Mouse (Mus musculus) CH12.LX (cell line): ENCODE data around the gene Prmt1. TPM values are rescaled to one million over a fixed set of nuclear protein-coding genes. Genes with fewer than 3 reads are reported as not detected.

Experiments
- DNase-seq: peaks from one replicate; pipeline ENCODE4 v3.0.0-alpha.2; 2013; ENCODE audit errors: extremely low read depth
- H3K27ac ChIP-seq: 2 replicates; pipeline ENCODE4 v1.5.1; 2012; ENCODE audit warnings: low read depth, mild to moderate bottlenecking, control low read depth, moderate library complexity; ENCODE audit not compliant: insufficient read depth
- H3K27me3 ChIP-seq: replicated peaks from 2 replicates; pipeline ENCODE3; 2012; ENCODE audit warnings: inconsistent platforms
- H3K36me3 ChIP-seq, 2 experiments: replicated peaks in 1 of 2; 2 replicates each; pipeline versions ENCODE3 to v1.6.1; 2012; ENCODE audit warnings: inconsistent platforms in 1 of 2, low read length in 1 of 2, mild to moderate bottlenecking in 1 of 2, mixed read lengths in 1 of 2, moderate library complexity in 1 of 2; ENCODE audit not compliant: control insufficient read depth in 1 of 2, insufficient read depth in 1 of 2
- H3K4me1 ChIP-seq, 2 experiments: 2 replicates each; pipeline ENCODE4 v1.6.1; 2012; ENCODE audit warnings: inconsistent platforms in 1 of 2, moderate library complexity in 1 of 2; ENCODE audit not compliant: insufficient read depth in 2 of 2, control insufficient read depth in 1 of 2
- H3K4me2 ChIP-seq: 2 replicates; pipeline ENCODE4 v1.6.1; 2012; ENCODE audit warnings: low read depth, mild to moderate bottlenecking, control low read depth; ENCODE audit not compliant: poor library complexity, insufficient read depth, severe bottlenecking
- H3K4me3 ChIP-seq, 3 experiments: fragments of 150-350 bp in 1 of 3; sonication (generic) in 1 of 3; replicated peaks in 1 of 3; 2 replicates each; pipeline versions ENCODE3 to v1.5.1; 2011 to 2012; ENCODE audit warnings: low read depth in 2 of 3, low read length in 2 of 3, mild to moderate bottlenecking in 2 of 3, moderate library complexity in 2 of 3, control low read depth in 1 of 3, improper control_type of control experiment in 1 of 3, inconsistent platforms in 1 of 3, mixed read lengths in 1 of 3; ENCODE audit not compliant: poor library complexity in 1 of 3
- H3K79me2 ChIP-seq: replicated peaks from 2 replicates; pipeline ENCODE4 v1.6.1; 2012; ENCODE audit warnings: mild to moderate bottlenecking, moderate library complexity; ENCODE audit not compliant: control insufficient read depth, poor library complexity, insufficient read depth, severe bottlenecking; ENCODE audit errors: extremely low read depth
- H3K9ac ChIP-seq: 2 replicates; pipeline ENCODE4 v1.6.1; 2012; ENCODE audit warnings: low read depth, mild to moderate bottlenecking, control low read depth, moderate library complexity; ENCODE audit not compliant: insufficient read depth
- H3K9me3 ChIP-seq: replicated peaks from 2 replicates; pipeline ENCODE3; 2012; ENCODE audit warnings: low read length, inconsistent platforms, mixed read lengths
- BHLHE40 ChIP-seq: IDR thresholded peaks from 2 replicates; pipeline ENCODE4 v1.6.1; 2011; ENCODE audit warnings: mild to moderate bottlenecking, low read depth, low read length, improper control_type of control experiment
- CTCF ChIP-seq, 2 experiments: IDR thresholded peaks in 1 of 2; conservative IDR thresholded peaks in 1 of 2; 2 replicates each; pipeline ENCODE4 v1.5.1; 2011 to 2012; ENCODE audit warnings: low read depth in 2 of 2, low read length in 2 of 2, improper control_type of control experiment in 1 of 2, inconsistent platforms in 1 of 2, mild to moderate bottlenecking in 1 of 2, moderate library complexity in 1 of 2
- ELF1 ChIP-seq: IDR thresholded peaks from 2 replicates; pipeline ENCODE4 v1.6.1; 2014; ENCODE audit warnings: low read depth, mild to moderate bottlenecking, inconsistent platforms, low read length, improper control_type of control experiment
- KAT2A ChIP-seq: IDR thresholded peaks from 2 replicates; pipeline ENCODE4 v1.6.1; 2012; ENCODE audit warnings: low read length, improper control_type of control experiment, inconsistent platforms; ENCODE audit not compliant: insufficient replicate concordance
- MAX ChIP-seq: IDR thresholded peaks from 2 replicates; pipeline ENCODE4 v1.6.1; 2011; ENCODE audit warnings: low read length, improper control_type of control experiment
- MXI1 ChIP-seq: IDR thresholded peaks from 2 replicates; pipeline ENCODE4 v1.6.1; 2011; ENCODE audit warnings: mild to moderate bottlenecking, low read depth, low read length, improper control_type of control experiment
- MYC ChIP-seq: IDR thresholded peaks from 2 replicates; pipeline ENCODE4 v1.6.1; 2011; ENCODE audit warnings: low read depth, mild to moderate bottlenecking, improper control_type of control experiment, low read length
- NELFE ChIP-seq: IDR thresholded peaks from 2 replicates; pipeline ENCODE4 v1.6.1; 2011; ENCODE audit warnings: low read depth, low read length, improper control_type of control experiment
- NRF1 ChIP-seq: IDR thresholded peaks from 2 replicates; pipeline ENCODE4 v1.6.1; 2014; ENCODE audit warnings: low read depth, mild to moderate bottlenecking, inconsistent platforms, low read length, improper control_type of control experiment, moderate library complexity
- POLR2A ChIP-seq: IDR thresholded peaks from 2 replicates; pipeline ENCODE4 v1.6.1; 2011; ENCODE audit warnings: low read depth, mild to moderate bottlenecking, improper control_type of control experiment, low read length
- POLR2AphosphoS2 ChIP-seq: IDR thresholded peaks from 2 replicates; pipeline ENCODE4 v1.6.1; 2011; ENCODE audit warnings: low read depth, low read length, improper control_type of control experiment
- SMC3 ChIP-seq: IDR thresholded peaks from 2 replicates; pipeline ENCODE4 v1.6.1; 2011; ENCODE audit warnings: low read depth, low read length, improper control_type of control experiment
- TCF12 ChIP-seq: IDR thresholded peaks from 2 replicates; pipeline ENCODE4 v1.6.1; 2014; ENCODE audit warnings: low read depth, mild to moderate bottlenecking, inconsistent platforms, low read length, improper control_type of control experiment
- ZC3H11A ChIP-seq: IDR thresholded peaks from 2 replicates; pipeline ENCODE4 v1.6.1; 2012; ENCODE audit warnings: low read depth, mild to moderate bottlenecking, inconsistent platforms, low read length, improper control_type of control experiment
- ZMIZ1 ChIP-seq: IDR thresholded peaks from 2 replicates; pipeline ENCODE4 v1.6.1; 2012; ENCODE audit warnings: low read depth, mild to moderate bottlenecking, inconsistent platforms, low read length, improper control_type of control experiment
- ZNF384 ChIP-seq: IDR thresholded peaks from 2 replicates; pipeline ENCODE4 v1.6.1; 2012; ENCODE audit warnings: low read depth, low read length, improper control_type of control experiment, inconsistent platforms
- dilution Hi-C: fragments of 300-500 bp; cut with MboI; formaldehyde crosslinking; loops from 2 replicates; pipeline ENCODE4 v1.14.3; 2020; ENCODE audit warnings: low sequenced_read_pairs; ENCODE audit not compliant: extremely low pct_unique_long_range_greater_than_20kb, extremely low pct_ligation_motif_present
- in situ Hi-C: fragments of 300-500 bp; cut with MboI; formaldehyde crosslinking; loops from 3 replicates; pipeline ENCODE4 v1.14.3; 2019; ENCODE audit warnings: low sequenced_read_pairs, low pct_ligation_motif_present, low pct_unique_long_range_greater_than_20kb, mixed read lengths
- polyA plus RNA-seq: library from polyadenylated mRNA; unstranded; fragments of >175 nt; gene quantifications from 2 replicates; pipeline ENCODE4 v1.2.1, GENCODE M21; 2012; ENCODE audit warnings: low read depth; ENCODE audit not compliant: insufficient read length
- total RNA-seq, 2 experiments: library from RNA; depleted of rRNA; stranded (reverse); fragments of 300-350 nt in 1 of 2; fragments of >200 nt in 1 of 2; gene quantifications; 2 replicates each; pipeline ENCODE4 v1.2.3; 2012 to 2014

Prmt1 gene
- total and polyA plus RNA-seq, 3 experiments = 231 to 642 (median 340) TPM

DNA sequence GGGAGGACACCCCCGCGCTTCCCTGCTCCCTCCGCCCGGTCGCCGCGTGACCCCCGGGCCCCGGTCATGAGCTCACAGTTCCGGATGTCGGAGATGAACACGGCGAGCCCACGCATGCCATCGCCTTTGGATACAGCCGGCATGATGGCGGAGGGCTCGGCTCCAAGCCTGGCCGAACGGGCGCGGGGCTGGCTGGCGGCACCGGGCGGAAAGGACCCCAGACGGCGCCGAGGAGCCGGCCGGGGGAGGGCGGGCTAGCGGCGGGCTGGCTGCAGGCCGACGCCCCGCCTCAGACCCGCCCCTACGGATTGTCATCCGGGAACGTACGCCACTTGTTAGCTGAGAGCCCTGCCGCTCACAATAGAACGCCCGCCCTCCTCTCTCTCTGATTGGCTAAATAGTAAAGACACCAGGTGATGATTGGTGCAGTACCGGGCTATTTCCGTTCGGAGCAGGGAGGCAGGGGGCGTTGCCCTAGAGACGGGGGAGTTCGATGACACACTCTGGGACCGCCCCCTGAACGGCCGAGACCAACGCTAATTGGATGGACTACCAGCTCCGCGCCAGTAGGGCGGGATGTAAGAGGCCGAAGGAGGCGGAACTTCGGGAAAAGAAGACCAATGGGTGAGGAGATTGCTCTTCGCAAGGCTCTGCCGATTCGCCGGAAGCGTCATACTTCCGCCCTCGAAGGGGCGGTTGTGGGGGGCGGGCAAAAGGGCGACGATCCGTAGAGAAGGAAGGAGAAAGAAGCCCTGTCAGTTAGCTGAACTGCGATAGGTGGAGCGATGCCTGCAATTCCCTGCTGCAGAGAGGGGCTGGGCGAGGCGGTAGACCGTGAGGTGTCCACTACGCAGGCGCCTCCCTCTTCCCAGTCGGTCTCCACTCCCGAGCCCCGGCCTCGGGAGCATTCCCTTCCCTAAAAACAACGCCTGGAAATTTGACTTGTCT, 56.9 kb downstream of the Prmt1 start, which contains the start of gene Ap2a1 (continued):
- TF ChIP-seq SMC3 (no peak), NELFE (peak; percentile 69), ZMIZ1 (peak; percentile 39; the same call in 1 of the 2 replicates), MXI1 (peak; percentile 82), POLR2A (peak; percentile 63), MYC (no peak), BHLHE40 (0 out of 2 replicates have a peak, but pooled peaks have one; percentile 16), KAT2A (peak; percentile 84; the same call in 1 of the 2 replicates)
- TF ChIP-seq, all 38 proteins: peak for 15

GRCm38 (mm10) chr7:44928570-44928969, 57.8 kb downstream of the Prmt1 start:
- in situ Hi-C loops = no loop called here
- H3K27ac ChIP-seq = no peak overlapping the region
- H3K27me3 ChIP-seq = peaks cover 2% of the 10 kb centered on the region
- peaks cover 2% of the 10 kb centered on the region for H3K9me3 ChIP-seq
- H3K79me2 ChIP-seq = peaks cover 15% of the 10 kb centered on the region
- DNase-seq = no peak
- dilution Hi-C loops = no loop called here
- peak overlapping the region; percentile 96 for H3K4me2 ChIP-seq
- peak overlapping the region; percentile 86 for H3K9ac ChIP-seq
- no peak for TF ChIP-seq TCF12
- TF ChIP-seq KAT2A = no peak
- TF ChIP-seq ELF1 = no peak
- no peak for TF ChIP-seq NRF1
- no peak for TF ChIP-seq POLR2AphosphoS2
- no peak for TF ChIP-seq CTCF (conservative IDR thresholded peaks at IDR 0.05 in 1 of 2, IDR thresholded peaks at IDR 0.05 in 1 of 2; ENCODE audit: low read depth in 2 of 2, low read length in 2 of 2)
- TF ChIP-seq ZMIZ1 = no peak
- no peak for TF ChIP-seq ZC3H11A
- no peak for TF ChIP-seq ZNF384
- no peak for TF ChIP-seq MAX
- peak overlapping the region; percentile 69 to 96 (median 94) for H3K4me3 ChIP-seq
- H3K36me3 ChIP-seq = peaks cover 5 to 28% of the 10 kb centered on the region in 2 experiments
- H3K4me1 ChIP-seq = peaks cover 14 to 28% of the 10 kb centered on the region in 2 experiments

Other genes starting within 250 kb of the Prmt1 start
Only the 20 nearest of the 35 such genes appear.
- 21.7 and 24.2 TPM in 2 replicates for gene Akt1s1, start 137.6 kb downstream of the Prmt1 start, total RNA-seq (2012; rRNA removed)
- 8.5 and 9.5 TPM in 2 replicates for gene Akt1s1, start 137.6 kb downstream of the Prmt1 start, total RNA-seq (2014; rRNA removed)
- 23.3 and 23.4 TPM in 2 replicates for gene Akt1s1, start 137.6 kb downstream of the Prmt1 start, polyA plus RNA-seq
- gene Tbc1d17, start 137.5 kb downstream of the Prmt1 start, total RNA-seq (2012; rRNA removed) = 32.4 and 40.5 TPM in 2 replicates
- gene Tbc1d17, start 137.5 kb downstream of the Prmt1 start, total RNA-seq (2014; rRNA removed) = 31.9 and 35.5 TPM in 2 replicates
- 38.5 and 41.9 TPM in 2 replicates for gene Tbc1d17, start 137.5 kb downstream of the Prmt1 start, polyA plus RNA-seq
- gene Pnkp, start 129.4 kb downstream of the Prmt1 start, total RNA-seq (2012; rRNA removed) = 35.9 and 41.6 TPM in 2 replicates
- gene Pnkp, start 129.4 kb downstream of the Prmt1 start, total RNA-seq (2014; rRNA removed) = 14.8 and 15.3 TPM in 2 replicates
- 20.7 and 22.2 TPM in 2 replicates for gene Pnkp, start 129.4 kb downstream of the Prmt1 start, polyA plus RNA-seq
- 11.5 and 16.8 TPM in 2 replicates for gene Ptov1, start 116.8 kb downstream of the Prmt1 start, total RNA-seq (2012; rRNA removed)
- gene Ptov1, start 116.8 kb downstream of the Prmt1 start, total RNA-seq (2014; rRNA removed) = 5.7 and 7.8 TPM in 2 replicates
- gene Ptov1, start 116.8 kb downstream of the Prmt1 start, polyA plus RNA-seq = 15.5 and 21.0 TPM in 2 replicates
- 56.7 and 57.6 TPM in 2 replicates for gene Med25, start 93.9 kb downstream of the Prmt1 start, total RNA-seq (2012; rRNA removed)
- gene Med25, start 93.9 kb downstream of the Prmt1 start, total RNA-seq (2014; rRNA removed) = 18.4 and 20.8 TPM in 2 replicates
- gene Med25, start 93.9 kb downstream of the Prmt1 start, polyA plus RNA-seq = 67.4 and 75.4 TPM in 2 replicates
- gene Fuz, start 90.5 kb downstream of the Prmt1 start, total RNA-seq (2012; rRNA removed) = 12.2 and 16.9 TPM in 2 replicates
- 16.1 and 16.7 TPM in 2 replicates for gene Fuz, start 90.5 kb downstream of the Prmt1 start, total RNA-seq (2014; rRNA removed)
- 15.9 and 17.1 TPM in 2 replicates for gene Fuz, start 90.5 kb downstream of the Prmt1 start, polyA plus RNA-seq
- 53.4 and 61.1 TPM in 2 replicates for gene Ap2a1, start 57.1 kb downstream of the Prmt1 start, total RNA-seq (2012; rRNA removed)
- 35.7 and 38.5 TPM in 2 replicates for gene Ap2a1, start 57.1 kb downstream of the Prmt1 start, total RNA-seq (2014; rRNA removed)
- gene Ap2a1, start 57.1 kb downstream of the Prmt1 start, polyA plus RNA-seq = 52.6 and 56.3 TPM in 2 replicates
- 0.08 TPM in 1 of 2 replicates, not detected in the other for gene Tsks, start 43.4 kb downstream of the Prmt1 start, total RNA-seq (2012; rRNA removed)
- not detected in 2 replicates for gene Tsks, start 43.4 kb downstream of the Prmt1 start, total RNA-seq (2014; rRNA removed)
- gene Tsks, start 43.4 kb downstream of the Prmt1 start, polyA plus RNA-seq = not detected in 2 replicates
- 3.6 and 4.5 TPM in 2 replicates for gene Cpt1c, start 11.7 kb downstream of the Prmt1 start, total RNA-seq (2012; rRNA removed)
- gene Cpt1c, start 11.7 kb downstream of the Prmt1 start, total RNA-seq (2014; rRNA removed) = 10.2 and 10.3 TPM in 2 replicates
- 10.4 and 12.7 TPM in 2 replicates for gene Cpt1c, start 11.7 kb downstream of the Prmt1 start, polyA plus RNA-seq
- gene Irf3, start 11.1 kb upstream of the Prmt1 start, total RNA-seq (2012; rRNA removed) = 56.5 and 65.0 TPM in 2 replicates
- gene Irf3, start 11.1 kb upstream of the Prmt1 start, total RNA-seq (2014; rRNA removed) = 33.5 and 39.0 TPM in 2 replicates
- gene Irf3, start 11.1 kb upstream of the Prmt1 start, polyA plus RNA-seq = 79.7 and 87.7 TPM in 2 replicates
- gene Bcl2l12, start 12.1 kb upstream of the Prmt1 start, total RNA-seq (2012; rRNA removed) = 11.8 and 12.0 TPM in 2 replicates
- 9.2 and 9.8 TPM in 2 replicates for gene Bcl2l12, start 12.1 kb upstream of the Prmt1 start, total RNA-seq (2014; rRNA removed)
- gene Bcl2l12, start 12.1 kb upstream of the Prmt1 start, polyA plus RNA-seq = 10.8 and 12.6 TPM in 2 replicates
- 15.5 and 18.2 TPM in 2 replicates for gene Scaf1, start 29.8 kb upstream of the Prmt1 start, total RNA-seq (2012; rRNA removed)
- 5.4 and 6.1 TPM in 2 replicates for gene Scaf1, start 29.8 kb upstream of the Prmt1 start, total RNA-seq (2014; rRNA removed)
- 38.9 and 41.9 TPM in 2 replicates for gene Scaf1, start 29.8 kb upstream of the Prmt1 start, polyA plus RNA-seq
- gene Rras, start 31.4 kb upstream of the Prmt1 start, total RNA-seq (2012; rRNA removed) = 5.0 and 10.6 TPM in 2 replicates
- 6.6 and 7.2 TPM in 2 replicates for gene Rras, start 31.4 kb upstream of the Prmt1 start, total RNA-seq (2014; rRNA removed)
- 18.5 and 19.8 TPM in 2 replicates for gene Rras, start 31.4 kb upstream of the Prmt1 start, polyA plus RNA-seq
- gene Prr12, start 66.3 kb upstream of the Prmt1 start, total RNA-seq (2012; rRNA removed) = 5.7 and 6.5 TPM in 2 replicates
- 1.1 and 1.2 TPM in 2 replicates for gene Prr12, start 66.3 kb upstream of the Prmt1 start, total RNA-seq (2014; rRNA removed)
- gene Prr12, start 66.3 kb upstream of the Prmt1 start, polyA plus RNA-seq = 18.0 and 20.5 TPM in 2 replicates
- 73.2 and 86.8 TPM in 2 replicates for gene Nosip, start 75.9 kb upstream of the Prmt1 start, total RNA-seq (2012; rRNA removed)
- 79.3 and 81.4 TPM in 2 replicates for gene Nosip, start 75.9 kb upstream of the Prmt1 start, total RNA-seq (2014; rRNA removed)
- gene Nosip, start 75.9 kb upstream of the Prmt1 start, polyA plus RNA-seq = 72.4 and 83.9 TPM in 2 replicates
- 7.1 and 7.6 TPM in 2 replicates for gene Prrg2, start 76.1 kb upstream of the Prmt1 start, total RNA-seq (2012; rRNA removed)
- 6.1 and 6.7 TPM in 2 replicates for gene Prrg2, start 76.1 kb upstream of the Prmt1 start, total RNA-seq (2014; rRNA removed)
- gene Prrg2, start 76.1 kb upstream of the Prmt1 start, polyA plus RNA-seq = 7.2 and 7.7 TPM in 2 replicates
- gene Rcn3, start 105.7 kb upstream of the Prmt1 start, total RNA-seq (2012; rRNA removed) = 0.38 and 0.42 TPM in 2 replicates
- not detected in 2 replicates for gene Rcn3, start 105.7 kb upstream of the Prmt1 start, total RNA-seq (2014; rRNA removed)
- not detected in 2 replicates for gene Rcn3, start 105.7 kb upstream of the Prmt1 start, polyA plus RNA-seq
- gene Fcgrt, start 117.3 kb upstream of the Prmt1 start, total RNA-seq (2012; rRNA removed) = 0.13 and 0.17 TPM in 2 replicates
- gene Fcgrt, start 117.3 kb upstream of the Prmt1 start, total RNA-seq (2014; rRNA removed) = not detected in 2 replicates
- 0.15 and 0.16 TPM in 2 replicates for gene Fcgrt, start 117.3 kb upstream of the Prmt1 start, polyA plus RNA-seq
- 1,839 and 2,104 TPM in 2 replicates for gene Rps11, start 137.9 kb upstream of the Prmt1 start, total RNA-seq (2012; rRNA removed)
- gene Rps11, start 137.9 kb upstream of the Prmt1 start, total RNA-seq (2014; rRNA removed) = 898 and 923 TPM in 2 replicates
- 1,465 and 1,699 TPM in 2 replicates for gene Rps11, start 137.9 kb upstream of the Prmt1 start, polyA plus RNA-seq
- 5,043 and 5,211 TPM in 2 replicates for gene Rpl13a, start 142.2 kb upstream of the Prmt1 start, total RNA-seq (2012; rRNA removed)
- gene Rpl13a, start 142.2 kb upstream of the Prmt1 start, total RNA-seq (2014; rRNA removed) = 2,822 and 2,851 TPM in 2 replicates
- 4,154 and 5,174 TPM in 2 replicates for gene Rpl13a, start 142.2 kb upstream of the Prmt1 start, polyA plus RNA-seq